Mouse (Mus musculus) myocyte (in vitro differentiated cells): ENCODE measurements around the gene Mycl. TPM values are rescaled to one million over a fixed set of nuclear protein-coding genes. Genes with fewer than 3 reads are reported as not detected.
A peak's percentile ranks its signal among the peaks of the same experiment; 100 is the strongest.

Experiments used
- H3K27me3 ChIP-seq: one replicate; pipeline ENCODE4 v1.6.1; 2011; ENCODE audit not compliant: control insufficient read depth, insufficient read depth, insufficient read length
- H3K36me3 ChIP-seq: one replicate; pipeline ENCODE4 v1.6.1; 2011; ENCODE audit not compliant: control insufficient read depth, insufficient read depth
- H3K4me2 ChIP-seq: one replicate; pipeline ENCODE4 v1.6.1; 2011; ENCODE audit warnings: low read depth, control low read depth
- H3K4me3 ChIP-seq: one replicate; pipeline ENCODE4 v1.5.1; 2011; ENCODE audit warnings: mild to moderate bottlenecking, control low read depth, moderate library complexity
- H3K79me2 ChIP-seq: one replicate; pipeline ENCODE4 v1.6.1; 2011; ENCODE audit not compliant: control insufficient read depth, insufficient read depth
- H3ac ChIP-seq: one replicate; pipeline ENCODE4 v1.6.1; 2011; ENCODE audit not compliant: control insufficient read depth, insufficient read length
- CEBPB ChIP-seq: IDR thresholded peaks from 2 replicates; pipeline ENCODE4 v1.6.1; 2011; ENCODE audit warnings: mild to moderate bottlenecking, moderate library complexity; ENCODE audit not compliant: poor library complexity, insufficient read depth, severe bottlenecking
- E2F4 ChIP-seq: IDR thresholded peaks from one replicate; pipeline ENCODE4 v1.6.1; 2011; ENCODE audit warnings: mild to moderate bottlenecking, control low read depth, moderate library complexity; ENCODE audit not compliant: insufficient read depth
- MAX ChIP-seq: IDR thresholded peaks from one replicate; pipeline ENCODE4 v1.6.1; 2011; ENCODE audit warnings: low read depth, mild to moderate bottlenecking, control low read depth
- MYOD1 ChIP-seq, 3 experiments: IDR thresholded peaks; one replicate each; pipeline ENCODE4 v1.6.1; 2011; ENCODE audit warnings: control low read depth in 2 of 3, low read depth in 2 of 3, mild to moderate bottlenecking in 2 of 3, moderate library complexity in 1 of 3; ENCODE audit not compliant: insufficient read length in 2 of 3, control insufficient read depth in 1 of 3
- MYOG ChIP-seq, 3 experiments: IDR thresholded peaks; one replicate each; pipeline ENCODE4 v1.6.1; 2011; ENCODE audit warnings: control low read depth in 2 of 3, low read depth in 2 of 3, mild to moderate bottlenecking in 2 of 3; ENCODE audit not compliant: insufficient read length in 2 of 3, control insufficient read depth in 1 of 3, insufficient read depth in 1 of 3
- POLR2A ChIP-seq: IDR thresholded peaks from one replicate; pipeline ENCODE4 v1.6.1; 2011; ENCODE audit warnings: low read depth, mild to moderate bottlenecking, control low read depth, moderate library complexity; ENCODE audit not compliant: insufficient read length
- POLR2AphosphoS2 ChIP-seq: IDR thresholded peaks from one replicate; pipeline ENCODE4 v1.6.1; 2011; ENCODE audit warnings: low read depth, control low read depth; ENCODE audit not compliant: insufficient read length
- SRF ChIP-seq: IDR thresholded peaks from one replicate; pipeline ENCODE4 v1.6.1; 2011; ENCODE audit warnings: low read depth; ENCODE audit not compliant: control insufficient read depth, insufficient read length
- TCF12 ChIP-seq: IDR thresholded peaks from one replicate; pipeline ENCODE4 v1.6.1; 2011; ENCODE audit warnings: mild to moderate bottlenecking, control low read depth; ENCODE audit not compliant: poor library complexity, insufficient read depth, severe bottlenecking
- TCF3 ChIP-seq: IDR thresholded peaks from one replicate; pipeline ENCODE4 v1.6.1; 2011; ENCODE audit warnings: low read depth, control low read depth; ENCODE audit not compliant: insufficient read length
- USF1 ChIP-seq: IDR thresholded peaks from one replicate; pipeline ENCODE4 v1.6.1; 2011; ENCODE audit warnings: low read depth, mild to moderate bottlenecking, control low read depth, moderate library complexity
- polyA plus RNA-seq: library from polyadenylated mRNA; unstranded; fragments of >200 nt; fragmentation: generic; extraction: Trizol; gene quantifications from one replicate; pipeline ENCODE4 v1.2.1, GENCODE M21; 2012; ENCODE audit warnings: missing spikeins

The Mycl gene
- polyA plus RNA-seq, result 9.6 TPM

GRCm38 (mm10) chr4:122995404-122996220 lies at the start of gene Mycl:
TSS of gene Mycl (plus strand) at chr4:122995652.
- no peaks in the 10 kb centered on the region for H3K27me3 ChIP-seq
- peaks cover 15% of the 10 kb centered on the region for H3K79me2 ChIP-seq
- TF ChIP-seq POLR2A (peak; percentile 64), MYOD1 (IDR thresholded peaks at IDR 0.05; ENCODE audit: control insufficient read depth in 1 of 3, insufficient read length in 2 of 3, low read depth in 2 of 3) (peak in 1 of 3 experiments; percentile 33), TCF3 (no peak), MYOG (IDR thresholded peaks at IDR 0.05; ENCODE audit: control insufficient read depth in 1 of 3, insufficient read depth in 1 of 3, insufficient read length in 2 of 3, low read depth in 2 of 3) (peak in 2 of 3 experiments; percentile 6 to 25), SRF (no peak)

GRCm38 (mm10) chr4:122947223-122947622 lies 48.2 kb upstream of the Mycl start:
- H3K4me3 ChIP-seq, result no peak overlapping the region
- no peaks in the 10 kb centered on the region for H3K27me3 ChIP-seq
- peak in 2 of 3 experiments; percentile 77 to 87 for TF ChIP-seq MYOD1 (IDR thresholded peaks at IDR 0.05; ENCODE audit: control insufficient read depth in 1 of 3, insufficient read length in 2 of 3, low read depth in 2 of 3)
- TF ChIP-seq MYOG (IDR thresholded peaks at IDR 0.05; ENCODE audit: control insufficient read depth in 1 of 3, insufficient read depth in 1 of 3, insufficient read length in 2 of 3, low read depth in 2 of 3), result peak in 2 of 3 experiments; percentile 1 to 87
- no peak for TF ChIP-seq MAX
- no peak for TF ChIP-seq POLR2A
- peak; percentile 62 for TF ChIP-seq TCF12
- TF ChIP-seq TCF3, result peak; percentile 18
- H3K79me2 ChIP-seq, result no peaks in the 10 kb centered on the region
- H3K36me3 ChIP-seq, result peaks cover 6% of the 10 kb centered on the region
- H3K4me2 ChIP-seq, result no peak overlapping the region
- no peak overlapping the region for H3ac ChIP-seq

More at GRCm38 (mm10) chr4:122995404-122996220, at the start of gene Mycl:
- H3K4me2 ChIP-seq, result peak within 1 kb of the TSS; percentile 92
- H3ac ChIP-seq, result peak within 1 kb of the TSS; percentile 83
- H3K36me3 ChIP-seq, result no peaks in the 10 kb centered on the region
- H3K4me3 ChIP-seq, result peak within 1 kb of the TSS; percentile 43

- H3K4me2 ChIP-seq, result no peak overlapping the region
- peaks cover 6% of the 10 kb centered on the region for H3K36me3 ChIP-seq
- no peak overlapping the region for H3K4me3 ChIP-seq
- no peaks in the 10 kb centered on the region for H3K79me2 ChIP-seq
- no peaks in the 10 kb centered on the region for H3K27me3 ChIP-seq
- no peak overlapping the region for H3ac ChIP-seq
- TF ChIP-seq TCF12, result no peak
- TF ChIP-seq POLR2A, result no peak
- TF ChIP-seq TCF3, result no peak
- TF ChIP-seq MYOD1 (IDR thresholded peaks at IDR 0.05; ENCODE audit: control insufficient read depth in 1 of 3, insufficient read length in 2 of 3, low read depth in 2 of 3), result peak in 2 of 3 experiments; percentile 61 to 65
- no peak for TF ChIP-seq E2F4
- peak in 2 of 3 experiments; percentile 57 to 58 for TF ChIP-seq MYOG (IDR thresholded peaks at IDR 0.05; ENCODE audit: control insufficient read depth in 1 of 3, insufficient read depth in 1 of 3, insufficient read length in 2 of 3, low read depth in 2 of 3)
- no peak for TF ChIP-seq POLR2AphosphoS2
- no peak for TF ChIP-seq CEBPB
These were observed 46.4 kb upstream of the Mycl start for GRCm38 (mm10) chr4:122949096-122949495.

- H3ac ChIP-seq, result no peak overlapping the region
- no peak overlapping the region for H3K4me3 ChIP-seq
- H3K27me3 ChIP-seq, result no peaks in the 10 kb centered on the region
- peaks cover 4% of the 10 kb centered on the region for H3K79me2 ChIP-seq
- H3K4me2 ChIP-seq, result peak overlapping the region; percentile 55
- peaks cover 14% of the 10 kb centered on the region for H3K36me3 ChIP-seq
- TF ChIP-seq MYOG (IDR thresholded peaks at IDR 0.05; ENCODE audit: control insufficient read depth in 1 of 3, insufficient read depth in 1 of 3, insufficient read length in 2 of 3, low read depth in 2 of 3), result no peak
These were observed 40.6 kb upstream of the Mycl start for GRCm38 (mm10) chr4:122954680-122955411.

- no peak overlapping the region for H3K4me3 ChIP-seq
These were observed 39.9 kb upstream of the Mycl start for GRCm38 (mm10) chr4:122955412-122956136.

More at GRCm38 (mm10) chr4:122955412-122956136, 39.9 kb upstream of the Mycl start:
- Histone ChIP-seq H3K79me2 (peaks cover 9% of the 10 kb centered on the region), H3K36me3 (peaks cover 12% of the 10 kb centered on the region), H3K27me3 (no peaks in the 10 kb centered on the region), H3K4me2 (peak overlapping the region; percentile 55), H3ac (no peak overlapping the region)
- TF ChIP-seq MYOG (IDR thresholded peaks at IDR 0.05; ENCODE audit: control insufficient read depth in 1 of 3, insufficient read depth in 1 of 3, insufficient read length in 2 of 3, low read depth in 2 of 3) (peak in 2 of 3 experiments; percentile 61 to 80), E2F4 (no peak), MYOD1 (IDR thresholded peaks at IDR 0.05; ENCODE audit: control insufficient read depth in 1 of 3, insufficient read length in 2 of 3, low read depth in 2 of 3) (peak in 2 of 3 experiments; percentile 57 to 73), USF1 (no peak), POLR2A (peak; percentile 66), MAX (no peak)
